Mouse (Mus musculus): ENCODE data around the gene Dgkh.

- no peak for TF ChIP-seq EP300 (IDR thresholded peaks at IDR 0.05; ENCODE audit: low read depth)
- TF ChIP-seq CTCF (IDR thresholded peaks at IDR 0.05; ENCODE audit: low read depth), result no peak
Measured at GRCm38 (mm10) chr14:78755316-78755715, 22.7 kb upstream of the Dgkh start.

Measured in heart, postnatal 0 days (tissue).